Mouse (Mus musculus) cortical plate, adult 2 months (tissue): ENCODE results near the gene Mrps30. TPM values are rescaled to one million over a fixed set of nuclear protein-coding genes. Genes with fewer than 3 reads are reported as not detected.
"Not testable (repeated sequence)": the region's sequence is repeated elsewhere in the genome, so short reads cannot be mapped to it uniquely, and the experiment has no call there.

ENCODE experiments used
- H3K27ac ChIP-seq: fragments of 200-500 bp; 2 replicates; pipeline ENCODE4 v1.5.1; 2012; ENCODE audit warnings: low read length, control low read depth, inconsistent platforms; ENCODE audit not compliant: insufficient read depth
- H3K4me1 ChIP-seq: fragments of 200-500 bp; 2 replicates; pipeline ENCODE4 v1.6.1; 2011; ENCODE audit warnings: low read length; ENCODE audit not compliant: control insufficient read depth, insufficient read depth
- H3K4me3 ChIP-seq: fragments of 200-500 bp; 2 replicates; pipeline ENCODE4 v1.5.1; 2011; ENCODE audit warnings: mild to moderate bottlenecking, low read length, control low read depth; ENCODE audit not compliant: insufficient read depth
- CTCF ChIP-seq: fragments of 200-500 bp; IDR thresholded peaks from 2 replicates; pipeline ENCODE4 v1.5.1; 2011; ENCODE audit warnings: mild to moderate bottlenecking, control low read depth, low read length; ENCODE audit not compliant: insufficient read depth; ENCODE audit errors: extremely low read depth
- POLR2A ChIP-seq: fragments of 200-500 bp; IDR thresholded peaks from 2 replicates; pipeline ENCODE4 v1.6.1; 2011; ENCODE audit warnings: mild to moderate bottlenecking, low read length, control low read depth; ENCODE audit not compliant: insufficient read depth; ENCODE audit errors: extremely low read depth
- polyA plus RNA-seq: library from polyadenylated mRNA; depleted of rRNA; stranded (reverse); fragments of >200 nt; gene quantifications from 2 replicates; pipeline ENCODE4 v1.2.3, GENCODE M21; 2012; rRNA removed

Mrps30 gene
- polyA plus RNA-seq, result 12.0 and 12.5 TPM in 2 replicates

GRCm38 (mm10) chr13:118386511-118387447 is at the start of gene Mrps30, which contains the start of gene B430218F22Rik:
Mrps30 (minus strand) TSS chr13:118387252.
B430218F22Rik (plus strand) TSS chr13:118386630.
- Histone ChIP-seq H3K4me3 (peak within 1 kb of the TSS; percentile 80), H3K4me1 (no peaks in the 10 kb centered on the region; the same call in 1 of the 2 replicates), H3K27ac (peak within 1 kb of the TSS; percentile 30; the same call in 1 of the 2 replicates)
- TF ChIP-seq CTCF, result no peak
- 0 out of 2 replicates have a peak, but pooled peaks have one; percentile 40 for TF ChIP-seq POLR2A

GRCm38 (mm10) chr13:118420847-118421246 is 33.8 kb upstream of the Mrps30 start:
- Histone ChIP-seq H3K27ac (no peak overlapping the region), H3K4me1 (no peaks in the 10 kb centered on the region), H3K4me3 (no peak overlapping the region)
- TF ChIP-seq POLR2A (no peak), CTCF (no peak)

GRCm38 (mm10) chr13:118420408-118420807 is 33.4 kb upstream of the Mrps30 start:
- H3K4me1 ChIP-seq, result no peaks in the 10 kb centered on the region
- no peak overlapping the region for H3K4me3 ChIP-seq
- TF ChIP-seq POLR2A (no peak), CTCF (no peak)
- no peak overlapping the region for H3K27ac ChIP-seq

GRCm38 (mm10) chr13:118418163-118418562 is 31.1 kb upstream of the Mrps30 start:
- Histone ChIP-seq H3K4me3 (no peak overlapping the region), H3K4me1 (no peaks in the 10 kb centered on the region; the same call in 1 of the 2 replicates), H3K27ac (no peak overlapping the region)
- no peak for TF ChIP-seq CTCF
- no peak for TF ChIP-seq POLR2A

GRCm38 (mm10) chr13:118411297-118411992 is 24.4 kb upstream of the Mrps30 start:
- TF ChIP-seq POLR2A (no peak), CTCF (no peak)

GRCm38 (mm10) chr13:118403544-118403943 is 16.5 kb upstream of the Mrps30 start:
- no peaks in the 10 kb centered on the region for H3K4me1 ChIP-seq
- H3K4me3 ChIP-seq, result no peak overlapping the region
- TF ChIP-seq POLR2A (no peak), CTCF (peak; percentile 26; the same call in 1 of the 2 replicates)
- H3K27ac ChIP-seq, result no peak overlapping the region

More at GRCm38 (mm10) chr13:118411297-118411992, 24.4 kb upstream of the Mrps30 start:
- no peaks in the 10 kb centered on the region; the same call in 1 of the 2 replicates for H3K4me1 ChIP-seq
- no peak overlapping the region for H3K27ac ChIP-seq
- no peak overlapping the region for H3K4me3 ChIP-seq

GRCm38 (mm10) chr13:118400340-118400739 is 13.3 kb upstream of the Mrps30 start:
- Histone ChIP-seq H3K27ac (no peak overlapping the region), H3K4me1 (no peaks in the 10 kb centered on the region), H3K4me3 (no peak overlapping the region)
- TF ChIP-seq CTCF (no peak), POLR2A (no peak)

GRCm38 (mm10) chr13:118395803-118396202 is 8.8 kb upstream of the Mrps30 start:
- Histone ChIP-seq H3K27ac (no peak overlapping the region), H3K4me1 (no peaks in the 10 kb centered on the region), H3K4me3 (no peak overlapping the region)
- TF ChIP-seq POLR2A, result no peak
- TF ChIP-seq CTCF, result no peak

GRCm38 (mm10) chr13:118387448-118387801 is 373 bp upstream of the Mrps30 start:
- H3K27ac ChIP-seq, H3K4me1 ChIP-seq: not testable (repeated sequence)
- peak overlapping the region; percentile 80 for H3K4me3 ChIP-seq

- H3K4me1 ChIP-seq, result no peaks in the 10 kb centered on the region
- H3K27ac ChIP-seq, result no peak overlapping the region
- TF ChIP-seq POLR2A (no peak), CTCF (no peak)
- H3K4me3 ChIP-seq, result no peak overlapping the region
Observed at GRCm38 (mm10) chr13:118380381-118380780, 6.7 kb downstream of the Mrps30 start.
